Mouse (Mus musculus): Measurements from ENCODE around the gene Trim14.

Gene Trim14

GRCm38 (mm10) chr4:46506801-46507610, 28.9 kb downstream of the Trim14 start:
- CTCF ChIA-PET = interaction anchor here (0.6 to 2.6 kb wide), 31 partner anchors 8 to 930 kb away, joined by 3 to 28 read pairs (median 5); partner anchors contain the start of genes Coro2a (in 1 of the 4) and Nans (in 1 of the 4)
- POLR2A ChIA-PET = interaction anchor here in 3 of 4 experiments (0.6 to 2.0 kb wide), 20 partner anchors 8 to 160 kb away, joined by 3 to 8 read pairs (median 4); partner anchors contain the start of genes Anp32b (in 2 of the 3), Nans (in 2 of the 3), Trim14 (in 1 of the 3) and Trmo (in 1 of the 3)

- ChIA-PET CTCF (interaction anchor here in 2 of 4 experiments (0.6 to 1.4 kb wide), 3 partner anchors 11 to 40 kb away, joined by 3 read pairs; no protein-coding TSS in a partner anchor), POLR2A (interaction anchor here in 3 of 4 experiments (0.6 to 2.0 kb wide), 11 partner anchors 16 to 364 kb away, joined by 3 to 8 read pairs (median 3); partner anchors contain the start of genes Nans (in 1 of the 3) and Trmo (in 1 of the 3))
Observed at GRCm38 (mm10) chr4:46505361-46506057, 30.4 kb downstream of the Trim14 start.

GRCm38 (mm10) chr4:46503881-46504280, 32.1 kb downstream of the Trim14 start:
- ChIA-PET POLR2A (interaction anchor here in 2 of 4 experiments (0.7 to 1.6 kb wide), 3 partner anchors 14 to 96 kb away, joined by 5 to 6 read pairs (median 5); partner anchors contain the start of gene Nans (in 1 of the 2)), CTCF (interaction anchor here in 1 of 4 experiments (0.7 to 1.1 kb wide), 2 partner anchors 9 to 126 kb away, joined by 3 read pairs; no protein-coding TSS in a partner anchor)

- POLR2A ChIA-PET = interaction anchor here in 3 of 4 experiments (0.6 to 1.6 kb wide), 6 partner anchors 13 to 947 kb away, joined by 3 to 6 read pairs (median 4); partner anchors contain the start of gene Nans (in 1 of the 3)
Observed at GRCm38 (mm10) chr4:46502606-46503502, 33.1 kb downstream of the Trim14 start.

GRCm38 (mm10) chr4:46498976-46499375, 37.0 kb downstream of the Trim14 start:
- CTCF ChIA-PET = interaction anchor here (0.5 to 2.7 kb wide), 50 partner anchors 8 to 1333 kb away, joined by 3 to 28 read pairs (median 4); partner anchors contain the start of genes Nans (in 3 of the 4), Anp32b (in 1 of the 4), Foxe1 (in 1 of the 4) and Trim14 (in 1 of the 4)
- POLR2A ChIA-PET = interaction anchor here in 3 of 4 experiments (0.6 to 2.1 kb wide), 6 partner anchors 9 to 293 kb away, joined by 3 to 8 read pairs (median 4); partner anchors contain the start of gene Anp32b (in 1 of the 3)

More at GRCm38 (mm10) chr4:46502606-46503502, 33.1 kb downstream of the Trim14 start:
- CTCF ChIA-PET = interaction anchor here in 2 of 4 experiments (0.5 to 0.6 kb wide), 2 partner anchors 99 to 202 kb away, joined by 3 to 4 read pairs; partner anchors contain the start of gene Coro2a (in 1 of the 2)

DNA sequence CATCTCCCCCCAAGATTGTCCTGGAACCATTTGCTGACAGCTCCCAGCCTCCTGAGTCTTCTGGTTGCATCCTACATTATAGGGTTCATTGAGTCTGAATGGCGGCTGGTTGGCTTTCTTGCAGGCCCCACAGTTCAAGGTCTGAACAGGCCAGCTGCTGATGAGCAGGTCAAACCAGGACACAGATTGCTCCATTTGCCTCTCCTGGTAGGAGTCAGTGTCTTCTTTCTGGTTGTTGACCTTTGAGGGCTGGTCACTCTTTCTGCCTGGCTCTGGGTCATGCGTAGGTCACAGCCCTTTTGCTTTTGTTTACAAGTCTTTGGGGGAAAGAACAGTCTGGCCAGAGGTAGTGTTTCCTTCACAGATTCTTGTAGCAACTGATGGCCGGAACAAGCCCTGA, 37.4 kb downstream of the Trim14 start:
- CTCF ChIA-PET = interaction anchor here (0.5 to 2.7 kb wide), 50 partner anchors 9 to 1333 kb away, joined by 3 to 28 read pairs (median 4); partner anchors contain the start of genes Nans (in 3 of the 4), Anp32b (in 1 of the 4), Foxe1 (in 1 of the 4) and Trim14 (in 1 of the 4)

GRCm38 (mm10) chr4:46497286-46497892, 38.6 kb downstream of the Trim14 start:
- POLR2A ChIA-PET = interaction anchor here in 3 of 4 experiments (0.5 to 2.1 kb wide), 5 partner anchors 8 to 42 kb away, joined by 3 to 8 read pairs (median 3); partner anchors contain the start of gene Nans (in 1 of the 3)
- CTCF ChIA-PET = interaction anchor here (0.5 to 2.7 kb wide), 22 partner anchors 8 to 1157 kb away, joined by 3 to 28 read pairs (median 3); partner anchors contain the start of genes Nans (in 1 of the 4) and Trim14 (in 1 of the 4)

More for the DNA sequence above, 37.4 kb downstream of the Trim14 start:
- POLR2A ChIA-PET = interaction anchor here in 3 of 4 experiments (0.6 to 2.1 kb wide), 7 partner anchors 9 to 293 kb away, joined by 3 to 8 read pairs (median 4); partner anchors contain the start of gene Anp32b (in 1 of the 3)

DNA sequence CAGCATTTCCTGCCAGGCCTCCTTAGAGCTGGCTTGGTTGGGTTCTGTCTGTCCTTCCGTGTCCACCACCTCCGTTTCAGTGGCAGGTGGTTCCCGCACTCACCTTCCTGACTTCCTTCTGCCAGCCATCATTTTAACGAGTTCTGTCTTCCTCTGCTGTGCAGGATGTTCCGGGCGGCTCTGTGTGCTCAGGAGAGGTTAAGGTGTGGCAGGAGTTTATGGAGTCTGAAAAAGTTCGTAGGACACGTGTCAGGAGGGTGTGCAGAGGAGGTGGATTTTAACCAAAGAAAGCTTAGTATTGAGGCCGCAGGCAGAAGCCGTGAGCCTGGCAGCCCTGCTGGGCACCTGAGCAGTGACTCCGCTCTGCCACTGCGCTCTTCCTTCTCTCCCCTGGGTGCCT, 40.4 kb downstream of the Trim14 start:
- POLR2A ChIA-PET = interaction anchor here in 1 of 4 experiments (0.6 to 1.5 kb wide), 3 partner anchors 9 to 26 kb away, joined by 3 to 4 read pairs (median 3); no protein-coding TSS in a partner anchor

GRCm38 (mm10) chr4:46493071-46493470, 42.9 kb downstream of the Trim14 start:
- POLR2A ChIA-PET = interaction anchor here in 1 of 4 experiments (1.6 kb wide), 1 partner anchor 42 kb away, joined by 3 read pairs; the partner anchor contains the start of gene Anp32b
- CTCF ChIA-PET = no interaction called here

More for the DNA sequence above, 40.4 kb downstream of the Trim14 start:
- CTCF ChIA-PET = interaction anchor here in 2 of 4 experiments (0.6 to 2.2 kb wide), 5 partner anchors 9 to 139 kb away, joined by 3 to 13 read pairs (median 4); no protein-coding TSS in a partner anchor

DNA sequence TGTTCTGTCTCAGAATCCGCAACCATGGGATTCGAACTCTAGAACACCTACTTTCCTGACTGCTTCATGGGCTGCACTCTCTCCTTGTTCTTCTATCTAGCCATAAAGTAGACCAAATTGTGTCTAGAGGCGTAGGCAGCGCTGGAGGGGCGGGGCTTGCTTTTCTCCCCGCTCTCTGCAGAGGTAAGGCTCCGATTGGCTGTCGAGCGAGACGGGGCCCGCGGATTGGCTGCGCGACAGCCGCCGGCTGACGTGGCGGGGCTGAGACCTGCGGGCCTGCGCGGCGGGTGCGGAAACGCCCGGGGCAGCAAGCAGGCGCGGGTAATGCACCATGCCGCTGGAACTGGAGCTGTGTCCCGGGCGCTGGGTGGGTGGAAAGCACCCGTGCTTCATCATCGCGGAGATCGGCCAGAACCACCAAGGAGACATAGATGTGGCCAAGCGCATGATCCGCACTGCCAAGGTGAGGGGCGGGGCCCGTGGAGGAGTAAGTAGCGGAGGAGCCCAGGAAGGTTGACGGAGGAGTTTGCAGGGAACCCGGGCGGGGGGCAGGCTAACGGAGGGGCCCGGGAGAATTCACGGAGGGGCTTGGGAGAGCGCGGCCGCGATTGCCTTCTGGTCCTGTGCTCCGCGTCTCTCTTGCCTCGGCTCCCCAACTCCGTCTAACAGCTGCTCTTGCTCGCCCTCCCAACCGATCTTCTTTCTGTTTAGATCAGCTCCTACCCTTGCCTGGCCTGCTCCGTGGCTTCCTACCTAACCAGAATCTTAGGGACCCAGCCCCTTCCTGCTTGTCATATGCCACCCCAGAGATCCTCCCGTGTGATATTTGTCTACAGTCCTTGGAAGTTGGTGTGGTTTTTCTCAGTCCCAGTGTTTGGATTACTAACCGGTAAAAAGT, 46.7 kb downstream of the Trim14 start, which contains the start of gene Nans:
TSS of gene Nans (plus strand) at position 221 of the 898 bp plus-strand sequence.
- POLR2A ChIA-PET = interaction anchor here in 3 of 4 experiments (0.6 to 2.4 kb wide), 22 partner anchors 8 to 155 kb away, joined by 3 to 12 read pairs (median 4); partner anchors contain the start of gene Anp32b (in 1 of the 3)
- CTCF ChIA-PET = interaction anchor here (0.6 to 1.8 kb wide), 12 partner anchors 8 to 1013 kb away, joined by 3 to 12 read pairs (median 3); no protein-coding TSS in a partner anchor

DNA sequence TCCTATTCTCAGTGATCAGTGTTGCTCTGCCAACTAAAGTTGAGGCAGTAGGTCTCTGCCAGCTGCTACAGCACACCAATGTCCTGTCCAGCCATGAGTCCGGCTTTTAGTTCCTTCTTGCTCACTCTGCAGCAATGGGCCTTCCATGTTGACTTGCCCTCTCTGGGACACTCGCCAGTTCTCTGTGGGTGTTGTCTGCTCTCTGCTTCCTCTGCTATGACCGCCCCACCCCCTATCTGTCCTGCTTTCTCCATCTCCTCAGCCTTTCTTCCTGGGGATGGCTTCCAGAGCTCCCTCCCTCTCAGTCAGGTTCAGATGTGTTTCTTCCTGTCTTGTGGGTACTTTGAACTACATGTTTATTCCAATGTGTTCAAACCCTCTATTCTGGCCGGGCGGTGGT, 48.6 kb downstream of the Trim14 start:
- ChIA-PET POLR2A (interaction anchor here in 2 of 4 experiments (1.1 to 26.9 kb wide), 5 partner anchors 12 to 32 kb away, joined by 3 to 581 read pairs (median 13); no protein-coding TSS in a partner anchor), CTCF (interaction anchor here in 2 of 4 experiments (1.3 to 2.5 kb wide), 2 partner anchors 9 to 97 kb away, joined by 3 to 10 read pairs; partner anchors contain the start of gene Trmo (in 1 of the 2))

DNA sequence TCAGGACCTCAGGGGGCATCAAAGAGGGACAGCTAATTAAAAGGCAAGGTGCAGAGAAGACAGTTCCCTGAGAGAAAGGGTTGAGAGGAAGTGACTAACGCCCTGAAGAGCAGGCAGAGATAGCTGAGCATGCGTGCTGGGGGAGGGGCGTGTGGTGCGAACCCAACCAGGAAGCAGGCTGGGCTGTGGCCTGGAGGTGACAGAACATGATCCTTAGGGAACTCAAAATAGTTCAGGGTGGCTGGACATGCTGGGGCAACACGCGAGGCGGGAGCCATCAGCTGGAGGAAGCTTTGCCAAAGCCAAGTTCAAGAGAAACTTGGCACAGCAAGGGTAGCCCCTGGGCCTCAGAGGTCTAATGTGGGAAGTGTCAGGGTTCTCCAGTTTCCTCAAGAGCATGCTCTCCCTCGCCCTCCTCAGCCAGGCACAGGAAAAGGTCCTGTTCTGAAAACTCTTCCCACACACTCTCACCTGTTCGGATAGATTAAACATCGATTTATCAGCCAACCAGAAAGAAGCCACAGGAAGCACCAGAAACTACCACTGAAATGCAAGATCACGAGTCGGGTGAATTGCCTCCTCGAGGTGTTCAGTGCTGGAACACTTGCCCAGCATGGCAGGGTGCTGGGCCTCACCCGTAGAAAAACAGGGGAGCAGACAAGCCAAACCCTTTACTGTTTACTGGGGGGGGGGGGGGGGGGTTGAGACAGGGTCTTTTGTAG, 50.1 kb downstream of the Trim14 start:
- ChIA-PET CTCF (interaction anchor here (0.7 to 2.5 kb wide), 11 partner anchors 8 to 1928 kb away, joined by 3 to 10 read pairs (median 4); partner anchors contain the start of gene Trmo (in 1 of the 4)), POLR2A (interaction anchor here (0.6 to 26.9 kb wide), 28 partner anchors 9 to 1979 kb away, joined by 3 to 581 read pairs (median 4); partner anchors contain the start of genes Trmo (in 2 of the 4) and Anp32b (in 1 of the 4))

- POLR2A ChIA-PET = interaction anchor here in 2 of 4 experiments (0.9 to 26.9 kb wide), 4 partner anchors 10 to 29 kb away, joined by 3 to 581 read pairs (median 3); partner anchors contain the start of genes Anp32b (in 1 of the 2) and Nans (in 1 of the 2)
- CTCF ChIA-PET = interaction anchor here in 3 of 4 experiments (0.6 to 1.7 kb wide), 5 partner anchors 17 to 176 kb away, joined by 3 to 5 read pairs (median 4); no protein-coding TSS in a partner anchor
Observed at GRCm38 (mm10) chr4:46479081-46479480, 56.9 kb downstream of the Trim14 start.

Measured in embryonic stem cell, embryonic (primary cell).